Mouse (Mus musculus) thymus, adult 18-20 months (tissue): Measurements from ENCODE around the gene Trim33.

Experiments
- DNase-seq, 2 experiments: peaks; one replicate each; pipeline ENCODE4 v3.0.0; 2022; ENCODE audit warnings: mixed read lengths in 2 of 2

Trim33 gene

GRCm38 (mm10) chr3:103279182-103280149 is at the start of gene Trim33:
Trim33 (plus strand) TSS chr3:103279293.
- DNase-seq = peak; percentile 78 to 83

DNA sequence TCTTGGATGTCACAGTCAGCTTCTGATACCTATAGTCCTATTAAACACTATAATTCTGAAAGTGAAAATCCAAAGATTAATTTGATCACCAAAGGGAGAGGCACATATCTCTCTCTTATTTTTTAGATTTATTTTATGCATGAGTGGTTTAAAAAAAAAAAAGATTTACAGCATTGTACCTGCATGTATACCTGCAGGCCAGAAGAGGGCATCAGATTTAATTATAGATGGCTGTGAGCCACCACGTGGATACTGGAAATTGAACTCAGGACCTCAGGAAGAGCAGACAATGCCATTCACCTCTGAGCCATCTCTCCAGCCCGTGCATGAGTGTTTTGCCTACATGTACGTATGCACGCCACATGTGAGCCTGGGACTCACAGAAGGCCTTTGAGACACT is 46.7 kb upstream of the Trim33 start:
- DNase-seq = no peak

- DNase-seq = no peak
Measured at GRCm38 (mm10) chr3:103241524-103241923, 37.6 kb upstream of the Trim33 start.

- DNase-seq = no peak
Measured at GRCm38 (mm10) chr3:103242156-103242555, 36.9 kb upstream of the Trim33 start.

DNA sequence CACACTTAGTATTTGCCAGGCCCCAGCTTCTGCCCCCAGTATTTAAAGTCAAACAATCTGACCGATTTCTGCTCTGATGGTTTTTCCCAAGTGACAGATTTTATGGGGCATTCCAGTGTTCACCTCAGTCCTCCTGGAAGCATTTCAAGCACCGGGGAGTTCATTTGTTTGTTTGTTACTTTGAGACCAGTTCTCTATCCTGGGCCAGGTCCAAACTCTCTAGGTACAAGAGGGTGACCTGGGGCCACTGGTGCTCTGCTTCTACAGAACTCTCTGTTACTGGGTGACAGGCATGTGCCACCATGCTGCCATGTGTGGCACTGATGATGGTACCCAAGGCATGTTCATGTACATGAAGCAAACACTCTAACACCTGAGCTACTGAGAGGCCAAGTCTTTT is 35.6 kb upstream of the Trim33 start:
- no peak for DNase-seq

DNA sequence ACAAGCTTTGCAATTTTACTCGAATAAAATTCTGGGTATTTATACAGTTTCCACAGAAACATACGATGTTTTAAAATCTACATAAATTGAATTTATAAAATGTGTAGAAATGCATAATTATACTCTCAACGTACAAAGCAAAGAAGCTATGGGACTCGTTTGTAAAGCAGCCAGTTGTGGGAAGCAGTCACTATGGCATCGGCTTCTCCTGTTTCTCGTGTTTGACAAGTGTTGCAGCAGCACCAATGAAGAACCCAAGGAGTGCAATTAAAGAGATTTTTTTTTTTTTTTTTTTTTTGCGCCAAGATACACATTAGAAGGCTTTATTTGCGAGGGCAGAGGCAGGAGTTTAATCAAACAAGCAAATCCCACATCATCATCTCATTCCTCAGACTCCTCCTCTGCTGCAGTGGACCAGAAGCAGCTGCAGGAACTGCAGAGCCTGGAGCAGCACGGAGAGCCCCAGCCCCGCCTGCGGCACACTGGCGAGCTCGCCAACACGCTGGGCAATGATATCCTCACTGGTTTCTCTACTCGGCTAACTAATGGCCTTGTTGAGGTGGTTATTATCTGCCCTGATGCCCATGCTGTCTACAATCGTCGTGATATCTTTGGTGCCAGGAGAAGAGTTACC is 32.3 kb upstream of the Trim33 start:
- no peak for DNase-seq

DNA sequence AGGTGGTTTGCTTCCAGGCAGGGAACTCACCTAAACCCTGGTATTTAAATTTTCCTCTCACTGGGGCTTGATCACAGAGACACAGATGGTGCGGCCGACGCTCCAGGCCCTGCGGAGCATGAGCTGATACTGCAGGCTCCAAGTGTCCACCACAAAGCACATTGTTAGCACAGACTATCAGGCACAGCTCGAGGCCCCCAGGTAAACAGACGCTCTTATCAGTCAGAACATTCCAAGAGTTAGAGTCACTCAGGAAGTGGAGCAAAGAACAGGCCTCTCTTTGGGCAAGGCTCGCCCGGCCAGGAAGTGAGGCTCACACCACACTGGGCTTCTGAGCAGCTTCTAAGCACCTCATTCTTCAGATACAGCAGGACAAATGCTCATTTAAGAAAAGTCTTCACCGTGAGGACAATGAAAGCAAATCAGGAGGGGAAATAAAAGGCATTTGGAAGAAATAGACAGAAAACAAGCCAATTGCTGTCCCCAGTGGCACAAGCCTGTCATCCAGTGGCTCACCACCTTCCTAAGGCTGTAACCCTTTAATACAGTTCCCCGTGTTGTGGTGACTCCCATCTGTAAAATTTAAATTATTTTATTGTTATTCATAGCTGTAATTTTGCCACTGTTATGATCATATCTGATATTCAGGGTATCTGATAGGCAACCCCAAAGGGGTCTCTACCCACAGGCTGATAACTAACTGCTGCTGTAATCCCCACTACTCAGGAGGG is 22.8 kb upstream of the Trim33 start:
- DNase-seq = no peak

DNA sequence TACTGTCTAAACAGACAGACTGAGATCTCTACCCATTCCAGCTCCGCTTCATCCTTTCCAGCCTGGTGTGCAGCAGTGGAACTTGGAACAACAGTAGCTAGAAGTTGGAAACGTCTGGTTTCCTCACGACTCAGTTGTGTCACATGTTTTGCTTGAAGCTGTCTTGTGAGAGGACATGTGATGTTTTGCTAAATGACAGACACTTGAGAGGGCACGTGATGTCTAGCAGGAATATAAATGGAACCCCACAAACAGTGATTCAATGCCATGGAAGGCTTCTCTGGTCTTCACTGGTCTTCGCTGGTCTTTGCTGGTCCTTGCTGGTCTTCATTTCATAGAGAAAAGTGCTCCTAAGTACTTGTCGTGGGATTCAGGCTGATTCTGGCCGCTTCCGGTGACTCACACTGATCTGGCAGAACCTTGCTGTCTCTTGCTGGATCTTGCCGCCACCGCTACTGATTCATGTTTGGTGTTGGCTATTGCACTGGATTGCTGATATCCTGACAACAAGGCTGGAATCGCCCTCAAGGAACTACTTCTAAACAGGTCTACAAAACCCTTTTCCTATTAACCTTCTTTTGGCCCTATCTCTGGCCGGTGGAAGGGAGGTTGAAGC is 16.2 kb upstream of the Trim33 start:
- DNase-seq = no peak

DNA sequence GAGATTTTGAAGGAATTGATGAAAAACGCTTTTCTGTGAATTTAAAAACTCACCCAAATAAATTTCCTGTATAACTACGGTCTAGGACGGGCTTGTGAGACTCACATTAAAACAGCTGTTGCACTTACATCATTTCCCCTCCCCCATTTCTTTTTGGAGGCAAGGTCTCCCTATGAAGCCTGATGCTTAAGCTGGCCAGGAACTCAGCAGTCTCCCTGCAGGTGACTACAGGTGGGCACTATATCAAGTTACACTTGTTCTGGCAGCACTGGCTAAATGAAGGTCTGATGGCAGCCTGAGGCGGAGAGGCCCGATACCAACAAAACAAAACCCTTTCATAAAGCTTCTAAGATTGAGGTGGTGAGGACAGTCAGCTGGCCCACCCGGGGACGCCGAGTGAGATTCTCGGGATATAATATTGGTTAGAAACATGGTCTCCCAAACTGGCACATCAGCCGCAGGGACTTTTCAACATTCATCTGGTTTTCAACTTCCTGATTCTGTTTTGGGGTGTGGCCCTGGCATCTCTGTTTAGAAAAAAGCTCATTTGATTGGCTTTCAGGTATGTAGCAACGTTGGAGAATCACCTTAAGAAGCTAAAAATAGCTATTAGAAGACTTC is 422 bp upstream of the Trim33 start:
- DNase-seq = no peak

DNA sequence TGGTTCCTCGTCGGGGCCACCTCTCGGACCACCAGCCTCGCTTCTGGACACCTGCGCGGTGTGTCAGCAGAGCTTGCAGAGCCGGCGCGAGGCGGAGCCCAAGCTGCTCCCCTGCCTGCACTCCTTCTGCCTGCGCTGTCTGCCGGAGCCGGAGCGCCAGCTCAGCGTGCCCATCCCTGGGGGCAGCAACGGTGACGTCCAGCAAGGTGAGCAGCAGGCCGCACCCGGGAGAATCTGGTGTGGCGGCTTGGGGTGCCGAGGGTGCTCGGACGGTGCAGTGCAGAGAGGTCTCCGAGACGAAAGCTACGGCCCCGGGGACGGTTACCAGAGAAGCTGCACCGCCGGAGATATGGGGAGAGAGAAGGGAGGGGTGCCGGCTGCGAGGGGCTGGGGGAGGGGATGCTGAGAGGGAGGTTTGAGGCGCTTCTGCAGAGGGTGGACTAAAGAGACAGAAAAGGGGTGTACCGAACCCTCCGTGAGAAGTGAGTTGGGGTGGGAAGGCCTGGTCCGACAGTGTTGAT is 1.2 kb downstream of the Trim33 start:
- DNase-seq = peak; percentile 48 to 56

DNA sequence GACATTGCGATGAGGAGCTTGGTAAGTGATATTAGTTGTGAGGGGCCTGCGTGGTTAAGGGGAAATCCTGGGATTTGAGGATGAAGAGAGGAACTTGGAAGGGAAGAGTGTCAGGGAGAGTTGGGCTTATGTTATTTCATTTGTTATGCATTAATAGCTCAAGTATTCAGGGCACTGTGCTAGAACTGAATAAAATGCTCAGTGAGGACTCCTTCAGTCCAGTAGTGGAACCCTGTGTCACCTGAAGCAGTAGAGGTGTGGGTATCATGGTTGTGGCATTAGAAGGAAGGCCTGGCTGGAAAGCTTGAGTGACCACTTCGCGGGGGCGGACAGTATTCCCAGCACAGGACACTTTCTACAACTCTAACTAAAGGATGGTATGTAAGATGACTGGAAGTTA is 1.8 kb downstream of the Trim33 start:
- DNase-seq = no peak

GRCm38 (mm10) chr3:103288761-103289160 is 9.7 kb downstream of the Trim33 start:
- no peak for DNase-seq

DNA sequence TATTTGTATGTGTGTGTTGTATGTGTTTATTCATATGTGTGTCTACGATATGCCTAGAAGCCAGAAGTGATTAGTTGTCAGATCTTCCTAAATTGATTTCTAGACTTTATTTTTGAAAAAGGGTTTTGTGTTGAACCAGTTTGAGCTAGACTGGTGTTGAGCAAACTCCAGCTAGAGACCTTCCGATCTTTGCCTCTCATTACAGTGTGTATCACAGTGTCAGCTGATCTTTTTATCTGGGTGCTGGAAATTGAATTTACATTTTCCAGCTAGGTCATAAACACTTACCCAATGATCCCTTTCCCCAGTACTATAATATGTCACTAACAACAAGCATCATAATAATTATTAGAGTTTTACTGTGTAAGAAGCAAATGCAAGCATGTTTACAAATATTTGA is 12.0 kb downstream of the Trim33 start:
- DNase-seq = no peak

- no peak for DNase-seq
Measured at GRCm38 (mm10) chr3:103305411-103305982, 26.4 kb downstream of the Trim33 start.

DNA sequence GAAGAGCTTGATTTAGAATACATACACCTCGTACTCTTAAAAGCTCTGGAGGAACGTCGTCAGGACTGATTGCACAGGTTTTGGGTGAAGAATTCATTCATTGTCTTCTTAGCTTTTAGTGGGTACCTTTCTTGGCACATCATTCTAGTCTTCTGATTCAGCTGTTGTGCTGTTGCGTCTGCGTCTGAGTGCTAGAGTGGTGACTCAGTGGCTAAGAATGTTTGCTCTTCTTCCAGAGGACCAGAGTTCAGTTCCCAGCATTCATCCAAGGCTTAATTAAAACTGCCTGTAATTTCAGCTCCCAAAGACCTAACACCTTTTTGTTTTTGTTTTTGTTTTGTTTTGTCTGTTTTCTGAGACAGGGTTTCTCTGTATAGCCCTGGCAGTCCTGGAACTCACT is 30.2 kb downstream of the Trim33 start:
- no peak for DNase-seq

GRCm38 (mm10) chr3:103309750-103310149 is 30.7 kb downstream of the Trim33 start:
- no peak for DNase-seq

- no peak for DNase-seq
Measured at GRCm38 (mm10) chr3:103314291-103314690, 35.2 kb downstream of the Trim33 start.

- DNase-seq = no peak
Measured at GRCm38 (mm10) chr3:103335371-103335770, 56.3 kb downstream of the Trim33 start.

GRCm38 (mm10) chr3:103346658-103347057 is 67.6 kb downstream of the Trim33 start:
- no peak for DNase-seq

- DNase-seq = no peak
Measured at GRCm38 (mm10) chr3:103353518-103353917, 74.4 kb downstream of the Trim33 start.

DNA sequence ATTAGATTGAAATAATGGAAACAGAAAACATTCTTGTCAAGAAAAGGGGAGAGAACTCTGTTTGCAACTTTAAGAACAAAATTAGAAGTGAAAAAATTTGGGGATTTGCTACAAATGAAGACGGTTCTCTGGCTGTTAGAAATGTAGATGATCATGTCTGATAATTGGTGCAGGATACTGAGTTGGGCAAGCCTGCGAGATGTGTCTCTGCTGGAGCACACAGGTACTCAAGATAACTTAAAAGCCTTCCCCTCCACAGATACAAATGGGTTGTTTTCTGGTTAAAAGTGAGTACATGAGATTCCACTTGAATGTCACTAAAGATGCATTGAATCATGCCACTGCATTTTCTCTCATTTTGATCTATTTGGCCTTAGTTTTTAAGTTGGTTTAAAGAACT is 74.9 kb downstream of the Trim33 start:
- no peak for DNase-seq

DNA sequence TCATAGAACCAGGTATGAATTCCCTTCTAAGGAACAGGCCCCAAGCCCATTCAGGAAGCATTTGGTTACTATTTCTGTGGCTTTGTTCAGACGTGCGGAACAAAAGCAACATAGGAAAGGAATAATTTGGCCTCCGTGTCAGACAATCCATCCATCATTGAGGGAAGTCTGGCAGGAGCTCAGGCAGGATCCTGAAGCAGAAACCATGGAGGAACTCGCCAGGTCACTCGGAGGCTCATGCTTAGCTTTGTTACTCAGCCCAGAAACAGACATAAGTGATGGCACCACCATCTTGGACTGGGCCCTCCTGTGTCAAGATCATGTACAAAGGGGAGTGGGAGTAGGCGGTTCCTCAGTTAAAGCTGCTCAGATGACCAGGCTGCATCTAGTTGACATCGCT is 82.1 kb downstream of the Trim33 start:
- DNase-seq = no peak
